Mouse (Mus musculus) intestine, postnatal 0 days (tissue): ENCODE results near the gene Prr5. TPM values are rescaled to one million over a fixed set of nuclear protein-coding genes. Genes with fewer than 3 reads are reported as not detected.

Source experiments
- ATAC-seq: fragments of 200-750 bp; cut with Nextera tagmentation; 2 replicates; pipeline ENCODE4 v1.8.0; 2017; ENCODE audit warnings: mild to moderate bottlenecking, moderate TSS enrichment, moderate library complexity
- H3K27ac ChIP-seq: fragments of 300-500 bp; sonication (generic); 2 replicates; pipeline ENCODE4 v1.5.1; 2014; ENCODE audit warnings: mild to moderate bottlenecking, low read depth, low read length, moderate library complexity
- H3K27me3 ChIP-seq: fragments of 300-500 bp; sonication (generic); replicated peaks from 2 replicates; pipeline ENCODE4 v1.6.1; 2014; ENCODE audit warnings: low read length, mixed read lengths; ENCODE audit not compliant: control insufficient read depth, insufficient read depth
- H3K36me3 ChIP-seq: fragments of 300-500 bp; sonication (generic); 2 replicates; pipeline ENCODE4 v1.6.1; 2014; ENCODE audit warnings: mild to moderate bottlenecking, moderate library complexity; ENCODE audit not compliant: control insufficient read depth, insufficient read depth
- H3K4me1 ChIP-seq: fragments of 300-500 bp; sonication (generic); replicated peaks from 2 replicates; pipeline ENCODE4 v1.6.1; 2014; ENCODE audit warnings: antibody characterized with exemption, low read length, mixed read lengths; ENCODE audit not compliant: control insufficient read depth, insufficient read depth
- H3K4me2 ChIP-seq: fragments of 300-500 bp; sonication (generic); replicated peaks from 2 replicates; pipeline ENCODE4 v1.6.1; 2014; ENCODE audit warnings: low read depth, mild to moderate bottlenecking, moderate library complexity
- H3K4me3 ChIP-seq: fragments of 300-500 bp; sonication (generic); 2 replicates; pipeline ENCODE4 v1.5.1; 2014; ENCODE audit warnings: low read depth, low read length
- H3K9ac ChIP-seq: fragments of 300-500 bp; sonication (generic); 2 replicates; pipeline ENCODE4 v1.6.1; 2014; ENCODE audit warnings: mild to moderate bottlenecking, low read depth, low read length
- H3K9me3 ChIP-seq: fragments of 300-500 bp; sonication (generic); 2 replicates; pipeline ENCODE4 v1.6.1; 2016; ENCODE audit warnings: mixed run types; ENCODE audit not compliant: control insufficient read depth
- CTCF ChIP-seq: sonication (generic); IDR thresholded peaks from 2 replicates; pipeline ENCODE4 v1.5.1; 2016; ENCODE audit warnings: low read depth, mild to moderate bottlenecking, control low read depth, antibody characterized with exemption, moderate library complexity
- WGBS: fragments of 180-500 bp; shearing (Covaris S2); extraction: QIAGEN DNeasy Blood & Tissue Kit; methylation state at CpG from one replicate; pipeline ENCODE4 v1.1.7; 2014; 5-methylcytosine and 5-hydroxymethylcytosine counted together
- polyA plus RNA-seq: library from polyadenylated mRNA; unstranded; fragments of >200 nt; fragmentation: Nextera tagmentation; extraction: Ambion mirVana; gene quantifications from 2 replicates; pipeline ENCODE4 v1.2.1, GENCODE M21; 2015

The Prr5 gene
- polyA plus RNA-seq, 1 experiment from 2014 or later, result 68.5 TPM

DNA sequence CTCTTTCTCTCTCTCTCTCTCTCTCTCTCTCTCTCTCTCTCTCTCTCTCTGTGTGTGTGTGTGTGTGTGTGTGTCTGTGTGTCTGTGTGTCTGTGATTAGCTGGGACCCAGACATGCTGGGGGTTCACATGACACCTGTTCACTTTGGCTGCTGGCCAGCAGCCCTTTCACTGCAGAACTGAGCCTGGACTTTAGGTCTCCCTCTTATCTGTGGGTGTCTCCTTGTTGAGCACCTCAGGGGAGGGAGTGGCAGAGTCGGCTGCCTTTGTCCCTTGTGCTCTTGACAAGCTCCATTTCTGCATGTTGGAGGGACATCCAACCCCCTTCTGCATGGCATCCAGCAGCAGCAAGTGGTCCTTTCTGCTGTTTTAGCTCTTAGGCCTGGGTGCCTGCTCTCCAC lies 61.5 kb downstream of the Prr5 start:
- Histone ChIP-seq H3K27me3 (no peaks in the 10 kb centered on the region), H3K9ac (no peak overlapping the region), H3K27ac (no peak overlapping the region), H3K4me2 (no peak overlapping the region), H3K36me3 (no peaks in the 10 kb centered on the region), H3K9me3 (no peaks in the 10 kb centered on the region), H3K4me1 (peaks cover under 1% of the 10 kb centered on the region; the same call in 1 of the 2 replicates), H3K4me3 (no peak overlapping the region)
- no peak for TF ChIP-seq CTCF
- WGBS, result 13% methylated on average over 1 of the region's 1 CpGs
- peak; percentile 86 for ATAC-seq

DNA sequence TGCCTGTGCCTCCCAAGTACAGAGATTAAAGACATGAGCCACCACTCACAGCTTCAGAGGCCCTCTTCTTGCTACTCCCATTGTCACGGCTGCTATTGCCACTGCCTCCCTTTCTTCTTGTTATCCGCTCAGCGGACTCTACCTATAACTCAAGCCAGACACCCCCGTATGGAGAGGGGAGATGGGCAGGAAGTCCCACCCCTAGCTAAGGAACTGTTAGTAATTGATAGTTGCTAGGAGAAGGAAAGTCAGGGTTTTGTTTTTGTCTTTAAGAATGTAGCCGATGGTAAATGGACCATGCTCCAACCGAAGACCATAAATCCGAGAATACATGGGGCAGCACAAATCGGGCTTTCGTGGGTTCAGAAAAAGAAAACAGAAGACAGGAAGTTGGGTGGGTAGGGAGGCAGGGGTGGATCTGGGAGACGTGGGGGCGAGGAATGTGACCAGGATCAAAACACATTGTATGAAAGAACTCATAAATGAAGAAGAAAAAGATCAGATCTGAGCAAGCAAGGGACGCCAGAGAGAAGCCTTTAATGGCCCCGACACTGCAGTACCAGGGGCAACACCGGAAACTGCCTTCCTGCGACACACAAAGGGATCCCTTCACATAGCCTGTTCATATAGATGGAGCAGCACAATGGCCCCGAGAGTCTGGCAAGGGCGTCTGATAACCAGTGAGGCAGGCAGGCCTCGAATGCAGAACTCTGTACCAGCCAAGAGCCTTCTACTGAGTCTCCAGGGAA lies 62.4 kb downstream of the Prr5 start:
- no peaks in the 10 kb centered on the region for H3K36me3 ChIP-seq
- H3K27me3 ChIP-seq, result no peaks in the 10 kb centered on the region
- H3K4me2 ChIP-seq, result no peak overlapping the region
- no peak overlapping the region for H3K4me3 ChIP-seq
- no peaks in the 10 kb centered on the region; the same call in 1 of the 2 replicates for H3K4me1 ChIP-seq
- H3K9me3 ChIP-seq, result no peaks in the 10 kb centered on the region
- WGBS, result 73% methylated on average over 18 of the region's 18 CpGs
- H3K9ac ChIP-seq, result no peak overlapping the region
- H3K27ac ChIP-seq, result no peak overlapping the region
- no peak for ATAC-seq
- TF ChIP-seq CTCF, result no peak

DNA sequence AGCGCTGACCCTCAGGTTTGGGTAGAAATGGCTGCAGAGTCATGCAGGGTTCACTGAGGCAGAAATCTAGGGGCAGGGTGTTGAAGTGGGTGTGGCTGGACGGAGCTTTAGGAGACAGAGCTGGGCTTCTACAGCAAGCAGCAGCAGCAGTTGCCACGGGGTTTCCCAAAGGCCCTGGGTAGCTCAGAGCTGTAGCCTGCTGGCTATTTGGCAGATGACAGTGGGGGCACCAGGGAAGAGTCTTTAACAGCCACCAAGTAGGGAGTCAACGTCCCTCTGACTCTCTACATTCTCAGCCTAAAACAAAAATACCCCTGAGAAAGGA lies 63.0 kb downstream of the Prr5 start:
- ATAC-seq, result no peak
- Histone ChIP-seq H3K4me1 (no peaks in the 10 kb centered on the region; the same call in 1 of the 2 replicates), H3K4me3 (no peak overlapping the region), H3K9me3 (no peaks in the 10 kb centered on the region), H3K9ac (no peak overlapping the region), H3K36me3 (no peaks in the 10 kb centered on the region), H3K4me2 (no peak overlapping the region), H3K27me3 (no peaks in the 10 kb centered on the region), H3K27ac (no peak overlapping the region)
- 0 out of 2 replicates have a peak, but pooled peaks have one; percentile 3 for TF ChIP-seq CTCF
- 66% methylated on average over 4 of the region's 4 CpGs for WGBS

DNA sequence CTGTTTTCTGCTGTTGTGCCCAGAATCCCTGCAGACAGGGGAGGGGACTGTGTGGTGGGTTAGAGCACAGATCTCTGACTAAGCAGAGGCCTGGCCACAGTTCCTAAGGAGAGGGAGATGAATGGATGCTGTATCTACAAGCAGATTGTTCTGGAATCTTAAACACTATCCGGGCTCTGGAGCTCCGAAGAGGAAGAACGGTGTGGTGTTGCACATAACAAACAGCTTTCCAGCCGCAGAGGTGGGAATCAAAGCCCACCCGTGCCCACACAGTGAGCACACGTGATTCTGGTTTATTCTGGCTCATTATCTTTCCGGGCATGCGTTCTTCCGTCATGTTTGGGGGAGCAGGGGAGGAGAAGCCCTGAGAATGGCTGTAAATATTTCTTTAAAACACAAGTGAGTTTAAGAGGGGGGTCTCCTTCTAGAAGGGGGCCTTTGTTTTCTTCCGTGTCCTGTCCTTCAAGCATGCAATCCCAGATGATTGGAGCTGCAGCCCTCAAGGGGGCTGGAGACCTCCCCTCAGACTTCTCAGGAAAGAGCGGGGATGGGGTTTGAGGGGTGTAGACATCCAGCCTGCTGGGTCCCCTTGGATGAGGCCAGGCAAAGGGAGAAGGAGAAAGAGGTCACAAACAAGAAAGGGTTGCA lies 67.0 kb downstream of the Prr5 start:
- Histone ChIP-seq H3K9me3 (no peaks in the 10 kb centered on the region), H3K27me3 (no peaks in the 10 kb centered on the region), H3K4me3 (no peak overlapping the region), H3K4me2 (no peak overlapping the region), H3K9ac (no peak overlapping the region), H3K4me1 (no peaks in the 10 kb centered on the region), H3K27ac (no peak overlapping the region), H3K36me3 (no peaks in the 10 kb centered on the region; the same call in 1 of the 2 replicates)
- 75% methylated on average over 11 of the region's 11 CpGs for WGBS
- no peak for TF ChIP-seq CTCF
- ATAC-seq, result no peak

DNA sequence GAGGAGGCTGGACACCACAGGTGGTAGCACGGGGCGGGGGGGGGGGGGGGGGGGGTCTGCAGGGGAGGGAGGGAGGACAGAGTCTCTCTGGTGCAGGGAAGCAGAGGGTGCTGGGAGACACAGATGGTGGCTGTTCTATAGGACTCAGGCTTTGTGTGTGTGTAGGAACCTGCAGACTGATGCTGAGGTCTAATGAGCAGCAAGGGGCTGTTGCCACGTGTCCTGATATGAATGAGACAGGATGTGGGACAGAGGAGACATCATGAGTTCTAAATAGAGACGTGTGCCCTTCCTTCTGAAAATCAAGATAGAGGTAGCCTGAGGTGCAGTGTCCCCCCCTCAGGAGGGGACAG lies 67.5 kb downstream of the Prr5 start:
- ATAC-seq, result no peak
- Histone ChIP-seq H3K27me3 (no peaks in the 10 kb centered on the region), H3K9ac (no peak overlapping the region), H3K4me2 (no peak overlapping the region), H3K4me3 (no peak overlapping the region), H3K4me1 (no peaks in the 10 kb centered on the region), H3K27ac (no peak overlapping the region), H3K9me3 (no peaks in the 10 kb centered on the region), H3K36me3 (no peaks in the 10 kb centered on the region; the same call in 1 of the 2 replicates)
- no peak for TF ChIP-seq CTCF
- 79% methylated on average over 2 of the region's 4 CpGs for WGBS

DNA sequence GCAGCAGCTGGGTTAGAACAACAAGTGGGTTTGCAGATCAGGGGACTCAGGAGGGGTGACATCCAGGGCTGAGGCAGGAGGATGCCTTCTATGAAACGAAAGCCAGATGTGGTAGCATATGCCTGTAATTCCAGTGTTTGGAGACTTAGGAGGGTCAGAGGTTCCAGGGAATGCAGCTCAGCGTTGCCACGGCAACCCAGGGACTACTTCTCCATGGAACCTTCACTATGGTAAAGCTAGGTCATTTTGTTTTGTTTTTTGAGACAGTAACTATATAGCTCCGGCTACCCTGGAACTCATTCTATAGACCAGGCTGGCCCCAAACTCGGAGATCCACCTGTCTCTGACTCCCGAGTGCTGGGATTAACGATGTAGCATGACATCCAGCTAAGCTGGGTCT lies 68.8 kb downstream of the Prr5 start:
- no peak for TF ChIP-seq CTCF
- WGBS, result 90% methylated on average over 7 of the region's 7 CpGs
- ATAC-seq, result no peak

More for the DNA sequence above, 68.8 kb downstream of the Prr5 start:
- Histone ChIP-seq H3K4me2 (no peak overlapping the region), H3K4me1 (no peaks in the 10 kb centered on the region), H3K9me3 (no peaks in the 10 kb centered on the region), H3K27me3 (no peaks in the 10 kb centered on the region), H3K4me3 (no peak overlapping the region), H3K27ac (no peak overlapping the region), H3K36me3 (no peaks in the 10 kb centered on the region; the same call in 1 of the 2 replicates), H3K9ac (no peak overlapping the region)
